ENCODE assay signal across 21 mouse cellular contexts in the genomic region with DNA sequence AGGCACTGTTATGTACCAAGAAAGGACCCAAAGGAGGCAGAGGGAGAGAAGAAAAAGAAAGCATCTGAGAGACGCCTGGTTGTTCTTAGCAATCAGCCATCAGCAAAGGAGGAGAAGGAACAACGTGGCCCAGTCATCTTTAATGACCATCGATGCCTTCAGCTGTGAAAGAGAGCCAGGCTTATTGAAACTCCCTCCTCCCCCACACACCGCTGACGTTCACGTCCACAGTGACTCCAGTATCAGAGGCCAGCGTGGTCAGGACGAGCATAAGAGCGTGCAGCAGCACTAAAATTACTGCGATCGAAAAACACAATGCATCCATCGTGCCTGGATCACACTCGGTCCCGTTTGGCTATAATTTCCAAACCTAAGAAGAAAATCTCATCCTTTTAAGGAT.
"Had no signal": no experiment of that assay in that cellular context is flagged by ENCODE, and none has a peak within 500 bp of the region (broad histone marks: within the 10 kb centered on the region; RNA-seq: fewer than 3 reads in every experiment).

No protein-coding gene starts in this region.

- H3K27me3 ChIP-seq: liver, embryonic 12.5 days; midbrain, embryonic 12.5 days; neural tube, embryonic 13.5 days; neural tube, embryonic 15.5 days; stomach, embryonic 15.5 days had no signal

- H3K4me1 ChIP-seq: liver, embryonic 12.5 days; midbrain, embryonic 12.5 days; neural tube, embryonic 13.5 days; neural tube, embryonic 15.5 days; stomach, embryonic 15.5 days had no signal

- DNase-seq: lung, adult 18-20 months; lung, embryonic 14.5 days; lung, postnatal 10 days; lung, postnatal 4 days; midbrain, embryonic 14.5 days; retina, postnatal 1 day; right cerebral cortex, adult 18-20 months; right cerebral cortex, postnatal 25 days; right cerebral cortex, postnatal 4 days; thymus, adult 2 months; thymus, postnatal 25 days; thymus, postnatal 4 days had no signal

- H3K27ac ChIP-seq: liver, embryonic 12.5 days; liver, embryonic 14.5 days; midbrain, embryonic 10.5 days; midbrain, embryonic 12.5 days; neural tube, embryonic 13.5 days; neural tube, embryonic 15.5 days; stomach, embryonic 15.5 days; stomach, postnatal 0 days had no signal

- H3K4me3 ChIP-seq: liver, embryonic 12.5 days; midbrain, embryonic 10.5 days; midbrain, embryonic 12.5 days; myocyte; neural tube, embryonic 13.5 days; neural tube, embryonic 15.5 days; stomach, embryonic 15.5 days had no signal

- H3K36me3 ChIP-seq: liver, embryonic 12.5 days; midbrain, embryonic 10.5 days; midbrain, embryonic 12.5 days; neural tube, embryonic 13.5 days; neural tube, embryonic 15.5 days; stomach, embryonic 15.5 days had no signal
